Mouse (Mus musculus) embryonic facial prominence, embryonic 10.5 days (tissue): ENCODE measurements around the gene Efna3. TPM values are rescaled to one million over a fixed set of nuclear protein-coding genes. Genes with fewer than 3 reads are reported as not detected.

Experiments used
- DNase-seq: peaks from one replicate; pipeline ENCODE4 v3.0.0-alpha.2; 2017; ENCODE audit warnings: low spot score
- H3K27ac ChIP-seq: fragments of 300-500 bp; sonication (generic); replicated peaks from 2 replicates; pipeline ENCODE4 v1.5.1; 2016; ENCODE audit warnings: mild to moderate bottlenecking
- H3K27me3 ChIP-seq: fragments of 300-500 bp; sonication (generic); replicated peaks from 2 replicates; pipeline ENCODE4 v1.6.1; 2016; ENCODE audit warnings: low read depth, mild to moderate bottlenecking; ENCODE audit not compliant: poor library complexity, severe bottlenecking
- H3K36me3 ChIP-seq: fragments of 300-500 bp; sonication (generic); replicated peaks from 2 replicates; pipeline ENCODE4 v1.6.1; 2016; ENCODE audit warnings: mild to moderate bottlenecking, moderate library complexity
- H3K4me1 ChIP-seq: fragments of 300-500 bp; sonication (generic); 2 replicates; pipeline ENCODE4 v1.6.1; 2016
- H3K4me3 ChIP-seq: fragments of 300-500 bp; sonication (generic); 2 replicates; pipeline ENCODE4 v1.5.1; 2016; ENCODE audit warnings: mild to moderate bottlenecking, moderate library complexity
- H3K9me3 ChIP-seq: fragments of 300-500 bp; sonication (generic); 2 replicates; pipeline ENCODE4 v1.6.1; 2016; ENCODE audit warnings: mild to moderate bottlenecking
- WGBS: fragments of 180-500 bp; shearing (Covaris S2); methylation state at CpG from one replicate; pipeline ENCODE4 v1.1.7; 2016; 5-methylcytosine and 5-hydroxymethylcytosine counted together
- polyA plus RNA-seq: library from polyadenylated mRNA; unstranded; fragments of >200 nt; fragmentation: Nextera tagmentation; extraction: Ambion mirVana; gene quantifications from 2 replicates; pipeline ENCODE4 v1.2.1, GENCODE M21; 2016

The Efna3 gene
- polyA plus RNA-seq, 1 experiment from 2014 or later = 6.8 TPM

DNA sequence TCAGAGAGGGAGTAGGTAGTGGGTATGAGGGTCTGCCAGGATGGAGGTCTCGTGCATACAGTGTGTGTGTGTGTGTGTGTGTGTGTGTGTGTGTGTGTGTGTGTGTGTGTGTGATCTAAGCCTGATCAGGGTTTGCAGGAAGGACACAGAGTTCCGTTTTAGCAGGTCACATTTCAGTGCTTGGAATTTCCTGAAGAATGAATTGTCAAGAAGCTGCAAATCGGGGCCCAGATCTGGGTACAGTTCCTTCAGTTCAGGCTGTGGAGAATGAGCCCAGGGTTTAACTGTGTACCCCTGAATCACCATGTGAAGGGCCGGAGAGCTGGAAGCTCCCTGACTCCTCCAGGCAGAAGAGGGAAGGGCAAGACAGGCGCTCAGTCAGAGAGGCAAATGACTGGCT is 35.5 kb downstream of the Efna3 start:
- no peaks in the 10 kb centered on the region for H3K9me3 ChIP-seq
- no peak overlapping the region for H3K4me3 ChIP-seq
- peaks cover 46% of the 10 kb centered on the region for H3K4me1 ChIP-seq
- WGBS = 48% methylated on average over 5 of the region's 5 CpGs
- H3K27ac ChIP-seq = 0 out of 2 replicates have a peak overlapping the region, but pooled peaks have one; percentile 2
- DNase-seq = no peak
- H3K36me3 ChIP-seq = no peaks in the 10 kb centered on the region
- H3K27me3 ChIP-seq = peaks cover 14% of the 10 kb centered on the region

DNA sequence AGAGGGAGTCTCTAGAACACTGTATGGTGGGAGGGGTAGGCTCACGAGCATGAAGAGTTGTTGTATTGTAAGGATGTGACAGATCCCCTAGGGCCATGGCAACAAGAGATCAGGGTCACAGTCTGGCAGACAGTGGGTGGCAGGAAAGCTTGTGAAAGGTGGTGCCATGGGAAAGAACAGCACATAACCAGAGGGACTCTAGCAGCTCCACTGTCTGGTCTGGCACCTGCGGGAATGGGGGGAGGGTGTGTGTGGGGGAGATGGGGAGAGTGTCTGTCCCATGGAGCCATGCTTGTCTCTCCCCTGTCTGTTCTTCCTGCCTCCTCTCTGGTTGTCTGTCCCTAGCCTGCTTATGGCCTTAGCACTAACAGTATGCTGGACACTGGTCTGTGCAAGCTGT is 37.2 kb downstream of the Efna3 start:
- 38% methylated on average over 2 of the region's 2 CpGs for WGBS
- H3K9me3 ChIP-seq = no peaks in the 10 kb centered on the region
- H3K27me3 ChIP-seq = peaks cover 28% of the 10 kb centered on the region
- no peaks in the 10 kb centered on the region for H3K36me3 ChIP-seq
- H3K4me1 ChIP-seq = peaks cover 60% of the 10 kb centered on the region
- H3K27ac ChIP-seq = no peak overlapping the region
- DNase-seq = no peak
- H3K4me3 ChIP-seq = no peak overlapping the region

GRCm38 (mm10) chr3:89284261-89284660 is 38.5 kb downstream of the Efna3 start:
- Histone ChIP-seq H3K4me3 (no peak overlapping the region), H3K9me3 (no peaks in the 10 kb centered on the region), H3K27ac (no peak overlapping the region), H3K27me3 (peaks cover 41% of the 10 kb centered on the region), H3K36me3 (no peaks in the 10 kb centered on the region), H3K4me1 (peaks cover 72% of the 10 kb centered on the region)
- no peak for DNase-seq
- WGBS = 88% methylated on average over 3 of the region's 3 CpGs

DNA sequence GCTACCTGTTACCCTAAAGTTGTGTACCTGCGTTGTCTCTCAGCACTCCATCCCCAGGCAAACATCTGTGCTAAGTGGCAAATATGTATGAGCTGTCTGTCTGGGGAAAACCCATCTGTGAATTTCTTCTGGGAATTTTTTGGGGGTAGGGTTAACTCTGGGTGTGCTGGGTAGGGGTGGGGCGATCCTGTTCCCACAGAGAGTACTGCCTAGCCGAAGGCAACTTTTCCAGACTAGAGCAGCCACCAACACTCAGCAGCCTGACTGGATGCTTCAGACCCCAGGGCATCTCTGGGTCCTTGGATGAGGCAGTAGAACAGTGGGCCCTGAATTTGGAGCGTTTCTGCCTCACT is 40.5 kb downstream of the Efna3 start:
- no peaks in the 10 kb centered on the region for H3K36me3 ChIP-seq
- peaks cover 61% of the 10 kb centered on the region for H3K27me3 ChIP-seq
- peaks cover 72% of the 10 kb centered on the region for H3K4me1 ChIP-seq
- 23% methylated on average over 4 of the region's 4 CpGs for WGBS
- peak overlapping the region; percentile 70 for H3K27ac ChIP-seq
- H3K9me3 ChIP-seq = no peaks in the 10 kb centered on the region
- no peak for DNase-seq
- H3K4me3 ChIP-seq = no peak overlapping the region

DNA sequence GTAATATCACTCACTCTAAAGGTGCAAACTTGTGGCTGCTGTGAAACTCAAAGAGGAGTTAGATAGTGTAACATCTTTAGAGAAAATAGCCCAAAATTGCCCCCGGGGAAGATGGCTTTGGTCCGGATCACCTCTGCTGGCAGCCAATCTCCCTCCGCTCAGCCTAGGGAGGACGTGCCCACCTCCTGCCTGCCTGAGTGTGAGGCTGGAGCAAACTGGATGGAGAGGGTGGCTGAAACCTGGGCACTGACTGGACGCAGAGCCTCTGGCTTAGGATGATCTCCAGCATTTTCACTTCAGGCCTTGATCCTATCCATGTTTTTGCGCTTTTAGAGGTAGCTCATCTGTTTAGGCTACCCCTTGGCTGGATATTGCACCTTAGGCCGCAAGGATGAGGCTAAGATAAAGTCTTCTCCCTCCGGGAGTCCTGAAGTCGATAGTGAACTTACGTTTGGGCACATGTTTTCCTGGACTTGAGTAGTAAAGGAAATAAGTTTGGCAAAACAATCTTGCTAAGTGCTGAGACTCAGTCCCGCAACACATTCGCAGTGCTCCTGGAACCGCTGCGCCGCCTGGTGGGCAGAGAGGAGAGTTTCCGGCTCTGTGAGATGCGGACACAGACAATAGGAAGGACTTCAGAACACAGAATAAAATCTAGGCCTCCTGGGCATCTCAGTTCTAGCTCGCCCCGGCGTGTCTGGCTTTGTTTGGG is 41.0 kb downstream of the Efna3 start:
- 11% methylated on average over 20 of the region's 20 CpGs for WGBS
- peak overlapping the region; percentile 86 for H3K27ac ChIP-seq
- peak overlapping the region; percentile 65 for H3K4me3 ChIP-seq
- no peaks in the 10 kb centered on the region for H3K9me3 ChIP-seq
- DNase-seq = peak; percentile 90
- peaks cover 66% of the 10 kb centered on the region for H3K27me3 ChIP-seq
- H3K36me3 ChIP-seq = no peaks in the 10 kb centered on the region
- peaks cover 72% of the 10 kb centered on the region for H3K4me1 ChIP-seq

GRCm38 (mm10) chr3:89280606-89281511 is 41.9 kb downstream of the Efna3 start, which contains the start of gene Efna1:
Gene Efna1 (minus strand): TSS chr3:89281142.
- H3K9me3 ChIP-seq = no peaks in the 10 kb centered on the region
- H3K4me1 ChIP-seq = peaks cover 75% of the 10 kb centered on the region
- H3K27me3 ChIP-seq = peaks cover 75% of the 10 kb centered on the region
- peaks cover 4% of the 10 kb centered on the region; the same call in 1 of the 2 replicates for H3K36me3 ChIP-seq
- under 1% methylated on average over 52 of the region's 52 CpGs for WGBS
- peak; percentile 70 for DNase-seq
- H3K27ac ChIP-seq = peak within 1 kb of the TSS; percentile 86
- H3K4me3 ChIP-seq = peak within 1 kb of the TSS; percentile 65

GRCm38 (mm10) chr3:89280050-89280605 is 42.6 kb downstream of the Efna3 start:
- H3K36me3 ChIP-seq = peaks cover 11% of the 10 kb centered on the region
- WGBS = under 1% methylated on average over 29 of the region's 29 CpGs
- H3K27ac ChIP-seq = peak overlapping the region; percentile 86; the same call in 1 of the 2 replicates
- H3K4me3 ChIP-seq = peak overlapping the region; percentile 65
- no peak for DNase-seq
- peaks cover 80% of the 10 kb centered on the region for H3K27me3 ChIP-seq
- H3K4me1 ChIP-seq = peaks cover 71% of the 10 kb centered on the region
- H3K9me3 ChIP-seq = no peaks in the 10 kb centered on the region

GRCm38 (mm10) chr3:89279153-89279890 is 43.4 kb downstream of the Efna3 start:
- Histone ChIP-seq H3K27ac (peak overlapping the region; percentile 86), H3K9me3 (no peaks in the 10 kb centered on the region), H3K4me3 (peak overlapping the region; percentile 65), H3K36me3 (peaks cover 16% of the 10 kb centered on the region), H3K4me1 (peaks cover 68% of the 10 kb centered on the region), H3K27me3 (peaks cover 73% of the 10 kb centered on the region)
- WGBS = 2% methylated on average over 35 of the region's 35 CpGs
- peak; percentile 89 for DNase-seq

DNA sequence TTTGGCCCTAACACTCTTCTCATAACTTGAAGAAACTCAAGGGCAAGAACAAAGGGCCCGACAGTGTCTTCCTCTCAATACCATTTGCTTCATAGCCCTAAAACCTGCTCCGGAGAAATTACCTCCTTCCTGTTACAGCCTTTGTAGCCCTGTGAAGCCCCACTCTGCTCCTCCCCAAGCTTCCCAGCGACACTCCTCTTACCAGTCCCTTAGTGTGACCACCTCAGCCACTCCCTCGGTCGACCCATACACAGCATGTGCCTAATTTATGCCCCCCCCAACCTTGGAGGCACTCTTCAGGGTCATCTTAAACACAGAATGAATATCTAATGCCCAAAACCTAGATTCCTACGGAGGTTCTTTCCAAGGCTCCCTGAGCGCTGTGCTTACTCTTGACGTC is 44.1 kb downstream of the Efna3 start:
- H3K27me3 ChIP-seq = peaks cover 67% of the 10 kb centered on the region
- peaks cover 68% of the 10 kb centered on the region for H3K4me1 ChIP-seq
- no peaks in the 10 kb centered on the region for H3K9me3 ChIP-seq
- H3K36me3 ChIP-seq = peaks cover 16% of the 10 kb centered on the region
- peak overlapping the region; percentile 65 for H3K4me3 ChIP-seq
- no peak for DNase-seq
- WGBS = 16% methylated on average over 8 of the region's 8 CpGs
- peak overlapping the region; percentile 86 for H3K27ac ChIP-seq

- Histone ChIP-seq H3K27ac (peak overlapping the region; percentile 86), H3K36me3 (peaks cover 16% of the 10 kb centered on the region), H3K4me3 (peak overlapping the region; percentile 65), H3K9me3 (no peaks in the 10 kb centered on the region), H3K27me3 (peaks cover 66% of the 10 kb centered on the region), H3K4me1 (peaks cover 68% of the 10 kb centered on the region)
- WGBS = 54% methylated on average over 7 of the region's 7 CpGs
- no peak for DNase-seq
Measured at GRCm38 (mm10) chr3:89278107-89278506, 44.7 kb downstream of the Efna3 start.

- Histone ChIP-seq H3K4me1 (peaks cover 68% of the 10 kb centered on the region), H3K27ac (peak overlapping the region; percentile 86), H3K36me3 (peaks cover 18% of the 10 kb centered on the region), H3K4me3 (peak overlapping the region; percentile 65), H3K9me3 (no peaks in the 10 kb centered on the region), H3K27me3 (peaks cover 68% of the 10 kb centered on the region)
- peak; percentile 53 for DNase-seq
- WGBS = 34% methylated on average over 14 of the region's 14 CpGs
Measured at GRCm38 (mm10) chr3:89277281-89278021, 45.3 kb downstream of the Efna3 start.
